Mouse (Mus musculus): ENCODE measurements around the gene Fsd1. TPM values are rescaled to one million over a fixed set of nuclear protein-coding genes. Genes with fewer than 3 reads are reported as not detected.
"Not testable (repeated sequence)": the region's sequence is repeated elsewhere in the genome, so short reads cannot be mapped to it uniquely, and the experiment has no call there.

Fsd1 gene
- polyA plus RNA-seq (2011; ENCODE audit: insufficient read depth, insufficient read length, low read depth, missing spikeins) = 22.0 and 46.7 TPM in 2 replicates

DNA sequence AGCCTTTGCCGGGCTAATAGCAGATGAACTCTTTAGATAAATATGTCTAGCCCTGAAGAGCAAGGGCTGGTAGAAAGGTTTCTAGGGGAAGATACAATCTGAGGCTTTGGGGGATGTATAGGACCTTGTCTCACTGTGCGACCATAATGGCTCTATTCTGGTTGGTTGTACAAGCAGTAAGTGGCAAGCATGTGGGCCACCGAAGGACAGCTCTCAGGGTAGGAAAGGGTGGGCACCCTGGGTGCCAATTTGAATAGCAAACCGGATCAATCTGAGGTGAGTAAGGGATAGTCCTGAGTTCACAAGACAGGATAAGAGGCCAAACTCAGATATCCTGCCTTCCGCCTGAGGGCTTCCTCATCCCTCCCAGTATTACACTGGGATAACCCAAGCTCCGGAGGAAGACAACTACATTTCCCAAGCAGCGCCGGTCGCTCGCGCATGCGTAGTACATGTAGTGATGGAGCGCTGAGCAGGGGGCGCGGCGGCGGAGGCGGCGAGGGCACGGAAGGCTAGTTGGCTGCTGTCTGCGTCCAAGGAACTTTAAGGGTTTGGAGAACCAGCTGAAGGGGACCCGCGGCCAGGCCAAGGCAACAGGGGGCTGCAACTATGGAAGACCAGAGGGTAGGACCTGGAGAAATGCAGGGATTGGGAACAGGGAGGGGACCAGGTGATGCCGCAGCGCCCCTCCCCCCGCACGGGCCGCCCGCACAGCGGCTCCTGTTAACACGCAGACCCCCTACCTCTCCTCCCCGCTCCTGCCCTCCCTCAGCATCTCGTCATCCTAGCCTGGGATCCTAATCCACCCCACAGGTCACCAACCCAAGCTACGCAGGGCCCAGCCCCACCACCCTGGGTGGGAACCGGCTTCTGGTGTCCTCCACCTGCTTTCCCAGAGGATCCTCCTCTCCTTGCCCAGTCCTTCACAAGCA is at the start of gene Fsd1:
Fsd1 (plus strand) TSS at position 480 of the 932 bp plus-strand sequence.
- no peaks in the 10 kb centered on the region for H3K27me3 ChIP-seq (ENCODE audit: control insufficient read depth, insufficient read depth, low read length, poor library complexity, severe bottlenecking)
- H3K4me1 ChIP-seq (ENCODE audit: control insufficient read depth, insufficient read depth, low read length) = no peaks in the 10 kb centered on the region
- no peak within 1 kb of the TSS for H3K27ac ChIP-seq (ENCODE audit: insufficient read depth, low read length)
- TF ChIP-seq CTCF (IDR thresholded peaks at IDR 0.05; ENCODE audit: low read depth, low read length) = no peak
- no peak for TF ChIP-seq EP300 (IDR thresholded peaks at IDR 0.05; ENCODE audit: insufficient read depth, low read depth, low read length)
- no peak for TF ChIP-seq POLR2A (IDR thresholded peaks at IDR 0.05; ENCODE audit: insufficient read depth, low read length)
- H3K36me3 ChIP-seq (ENCODE audit: control insufficient read depth, insufficient read depth, low read length, poor library complexity, severe bottlenecking) = no peaks in the 10 kb centered on the region
- no peaks in the 10 kb centered on the region for H3K9me3 ChIP-seq (replicated peaks; ENCODE audit: control insufficient read depth, insufficient read depth, low read length, poor library complexity, severe bottlenecking)
- peak within 1 kb of the TSS; percentile 72 for H3K4me3 ChIP-seq (ENCODE audit: low read depth, low read length)
- H3K9ac ChIP-seq (ENCODE audit: low read depth, poor library complexity, severe bottlenecking) = peak within 1 kb of the TSS; percentile 17

DNA sequence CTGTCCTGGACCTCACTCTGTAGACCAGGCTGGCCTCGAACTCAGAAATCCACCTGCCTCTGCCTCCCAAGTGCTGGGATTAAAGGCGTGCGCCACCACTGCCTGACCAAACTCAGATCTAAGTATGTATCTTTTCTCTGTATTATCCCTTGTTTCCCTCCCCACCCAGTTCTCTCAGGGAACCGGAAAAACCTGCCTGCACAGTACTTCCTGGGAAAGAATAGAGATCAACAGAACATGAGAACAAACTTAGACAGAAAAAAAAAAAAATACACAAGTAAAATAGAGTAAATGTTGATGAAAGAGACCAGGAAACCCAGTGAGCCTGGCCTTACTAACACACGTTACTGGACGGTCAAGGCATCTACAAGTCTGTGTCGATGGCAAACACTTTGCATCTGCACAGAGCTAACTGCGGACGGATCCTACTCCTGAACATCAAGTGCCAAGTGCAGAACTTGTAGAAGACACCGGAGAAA is 41.9 kb upstream of the Fsd1 start:
- Histone ChIP-seq H3K9ac (ENCODE audit: low read depth, poor library complexity, severe bottlenecking) (peak overlapping the region; percentile 55), H3K27ac (ENCODE audit: insufficient read depth, low read length) (peak overlapping the region; percentile 46), H3K4me3 (ENCODE audit: low read depth, low read length) (peak overlapping the region; percentile 99)
- not testable (repeated sequence) for H3K4me1 ChIP-seq (ENCODE audit: control insufficient read depth, insufficient read depth, low read length); H3K9me3 ChIP-seq (replicated peaks; ENCODE audit: control insufficient read depth, insufficient read depth, low read length, poor library complexity, severe bottlenecking); H3K36me3 ChIP-seq (ENCODE audit: control insufficient read depth, insufficient read depth, low read length, poor library complexity, severe bottlenecking); H3K27me3 ChIP-seq (ENCODE audit: control insufficient read depth, insufficient read depth, low read length, poor library complexity, severe bottlenecking)

DNA sequence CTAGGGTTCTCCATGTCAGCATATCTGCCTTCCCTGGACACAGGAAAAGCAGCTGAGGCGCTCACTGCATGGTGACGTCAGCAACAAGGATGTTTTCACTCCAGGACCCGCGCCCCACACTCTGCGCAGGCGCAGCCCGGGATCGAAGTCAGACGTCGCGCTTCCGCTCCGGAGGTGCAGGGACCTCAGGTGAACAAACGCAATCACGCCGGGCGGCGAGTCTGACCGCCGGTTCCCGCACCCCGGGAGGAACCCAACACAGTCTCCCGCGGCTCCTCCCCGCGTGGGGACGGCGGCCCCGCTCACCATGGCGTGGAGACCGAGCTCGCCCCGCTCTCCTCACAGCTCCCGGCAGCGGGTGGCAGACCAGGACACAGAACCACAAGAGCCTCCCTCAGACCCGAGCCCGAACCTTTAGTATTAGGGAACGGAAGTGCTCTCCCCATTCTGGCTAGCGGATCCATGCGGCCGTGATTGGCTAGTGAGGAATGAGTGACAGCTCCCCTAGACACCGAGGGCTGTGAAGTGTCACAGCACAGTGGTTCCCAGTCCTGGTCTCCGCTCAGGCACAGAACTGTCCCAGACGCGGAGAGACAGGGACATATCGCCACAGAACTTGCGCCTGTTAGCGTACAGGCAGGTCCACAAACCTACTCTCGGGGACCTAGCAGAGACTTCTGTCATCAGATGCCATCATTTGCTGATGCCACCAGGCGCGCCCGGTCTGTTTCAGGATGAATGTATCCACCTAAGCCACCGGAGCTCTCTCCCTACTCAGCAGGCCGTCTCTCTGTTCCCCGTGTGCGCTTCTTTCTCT is 41.2 kb upstream of the Fsd1 start:
- H3K36me3 ChIP-seq (ENCODE audit: control insufficient read depth, insufficient read depth, low read length, poor library complexity, severe bottlenecking); H3K27me3 ChIP-seq (ENCODE audit: control insufficient read depth, insufficient read depth, low read length, poor library complexity, severe bottlenecking); H3K9me3 ChIP-seq (replicated peaks; ENCODE audit: control insufficient read depth, insufficient read depth, low read length, poor library complexity, severe bottlenecking); H3K4me1 ChIP-seq (ENCODE audit: control insufficient read depth, insufficient read depth, low read length): not testable (repeated sequence)
- peak overlapping the region; percentile 99 for H3K4me3 ChIP-seq (ENCODE audit: low read depth, low read length)
- H3K9ac ChIP-seq (ENCODE audit: low read depth, poor library complexity, severe bottlenecking) = peak overlapping the region; percentile 55
- 0 out of 2 replicates have a peak overlapping the region, but pooled peaks have one; percentile 43 for H3K27ac ChIP-seq (ENCODE audit: insufficient read depth, low read length)

DNA sequence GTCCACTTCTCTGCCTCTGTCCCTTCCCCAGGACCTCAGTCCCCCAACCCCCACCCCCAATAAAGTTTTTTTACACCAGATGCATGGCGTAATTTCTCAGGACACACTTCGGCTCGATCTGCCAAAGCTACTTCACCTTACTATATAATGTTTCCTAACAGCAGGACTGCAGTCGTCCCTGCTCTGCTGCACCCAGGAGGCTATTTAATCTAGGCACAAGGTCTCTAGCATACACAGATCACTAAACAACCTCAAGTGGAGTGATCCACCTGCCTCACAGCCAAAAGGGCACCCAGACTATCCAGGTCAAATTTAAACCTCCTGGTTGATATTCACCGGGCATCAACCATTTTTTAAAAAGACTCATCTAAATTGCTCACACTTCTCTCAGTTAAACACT is 40.6 kb upstream of the Fsd1 start:
- Histone ChIP-seq H3K27ac (ENCODE audit: insufficient read depth, low read length) (no peak overlapping the region), H3K9ac (ENCODE audit: low read depth, poor library complexity, severe bottlenecking) (peak overlapping the region; percentile 55), H3K4me3 (ENCODE audit: low read depth, low read length) (peak overlapping the region; percentile 99), H3K9me3 (replicated peaks; ENCODE audit: control insufficient read depth, insufficient read depth, low read length, poor library complexity, severe bottlenecking) (no peaks in the 10 kb centered on the region), H3K4me1 (ENCODE audit: control insufficient read depth, insufficient read depth, low read length) (no peaks in the 10 kb centered on the region), H3K27me3 (ENCODE audit: control insufficient read depth, insufficient read depth, low read length, poor library complexity, severe bottlenecking) (no peaks in the 10 kb centered on the region), H3K36me3 (ENCODE audit: control insufficient read depth, insufficient read depth, low read length, poor library complexity, severe bottlenecking) (no peaks in the 10 kb centered on the region)
- TF ChIP-seq CTCF (IDR thresholded peaks at IDR 0.05; ENCODE audit: low read depth, low read length) (no peak), EP300 (IDR thresholded peaks at IDR 0.05; ENCODE audit: insufficient read depth, low read depth, low read length) (no peak), POLR2A (IDR thresholded peaks at IDR 0.05; ENCODE audit: insufficient read depth, low read length) (no peak)

DNA sequence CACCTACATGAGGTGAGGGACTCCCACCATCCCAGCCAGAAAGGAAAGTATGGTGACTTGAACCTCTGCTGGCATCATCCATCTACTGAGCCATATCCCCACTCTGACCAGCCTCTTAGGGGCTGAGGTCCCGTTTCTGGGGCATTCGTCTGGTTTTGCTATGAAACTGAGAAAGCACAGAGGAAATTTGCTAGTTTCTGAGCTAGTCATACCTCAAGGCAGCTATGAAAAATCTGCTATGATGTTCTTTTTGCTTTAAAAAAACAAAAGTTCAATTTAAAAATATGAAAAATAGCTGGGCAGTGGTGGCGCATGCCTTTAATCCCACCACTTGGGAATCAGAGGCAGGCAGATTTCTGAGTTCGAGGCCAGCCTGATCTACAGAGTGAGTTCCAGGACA is 37.7 kb upstream of the Fsd1 start:
- no peak for TF ChIP-seq EP300 (IDR thresholded peaks at IDR 0.05; ENCODE audit: insufficient read depth, low read depth, low read length)
- TF ChIP-seq CTCF (IDR thresholded peaks at IDR 0.05; ENCODE audit: low read depth, low read length) = no peak
- TF ChIP-seq POLR2A (IDR thresholded peaks at IDR 0.05; ENCODE audit: insufficient read depth, low read length) = no peak
- Histone ChIP-seq H3K9me3 (replicated peaks; ENCODE audit: control insufficient read depth, insufficient read depth, low read length, poor library complexity, severe bottlenecking) (no peaks in the 10 kb centered on the region), H3K27ac (ENCODE audit: insufficient read depth, low read length) (no peak overlapping the region)

DNA sequence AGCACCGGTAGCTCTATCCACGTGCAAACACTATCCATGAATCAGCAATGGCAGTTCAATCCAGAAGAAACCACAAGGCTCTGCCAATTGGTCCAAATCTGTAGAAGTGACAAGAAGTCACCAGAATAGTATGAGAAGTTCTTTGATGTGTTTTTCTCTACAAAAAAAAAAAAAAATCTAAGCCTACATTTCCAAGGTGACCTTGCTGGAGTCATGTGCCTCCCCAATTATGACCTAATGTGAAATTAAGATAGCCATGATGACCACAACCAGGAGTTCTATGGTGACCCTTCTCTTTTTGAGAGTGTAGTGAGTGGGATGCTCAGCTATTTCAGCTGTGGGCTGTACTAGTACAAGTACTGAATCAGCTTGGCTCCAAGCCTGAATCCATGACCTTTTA is 36.9 kb upstream of the Fsd1 start, which contains the start of gene Zfp119b:
Zfp119b (minus strand) TSS at position 101 of the 400 bp plus-strand sequence.
- Histone ChIP-seq H3K36me3 (ENCODE audit: control insufficient read depth, insufficient read depth, low read length, poor library complexity, severe bottlenecking) (no peaks in the 10 kb centered on the region), H3K4me1 (ENCODE audit: control insufficient read depth, insufficient read depth, low read length) (peaks cover 10% of the 10 kb centered on the region), H3K9me3 (replicated peaks; ENCODE audit: control insufficient read depth, insufficient read depth, low read length, poor library complexity, severe bottlenecking) (no peaks in the 10 kb centered on the region), H3K27ac (ENCODE audit: insufficient read depth, low read length) (no peak within 1 kb of the TSS), H3K4me3 (ENCODE audit: low read depth, low read length) (no peak within 1 kb of the TSS), H3K27me3 (ENCODE audit: control insufficient read depth, insufficient read depth, low read length, poor library complexity, severe bottlenecking) (no peaks in the 10 kb centered on the region), H3K9ac (ENCODE audit: low read depth, poor library complexity, severe bottlenecking) (no peak within 1 kb of the TSS)
- TF ChIP-seq EP300 (IDR thresholded peaks at IDR 0.05; ENCODE audit: insufficient read depth, low read depth, low read length) (no peak), CTCF (IDR thresholded peaks at IDR 0.05; ENCODE audit: low read depth, low read length) (no peak), POLR2A (IDR thresholded peaks at IDR 0.05; ENCODE audit: insufficient read depth, low read length) (no peak)

More for the DNA sequence above, 37.7 kb upstream of the Fsd1 start:
- Histone ChIP-seq H3K27me3 (ENCODE audit: control insufficient read depth, insufficient read depth, low read length, poor library complexity, severe bottlenecking) (no peaks in the 10 kb centered on the region), H3K36me3 (ENCODE audit: control insufficient read depth, insufficient read depth, low read length, poor library complexity, severe bottlenecking) (no peaks in the 10 kb centered on the region), H3K4me1 (ENCODE audit: control insufficient read depth, insufficient read depth, low read length) (peaks cover 9% of the 10 kb centered on the region), H3K4me3 (ENCODE audit: low read depth, low read length) (no peak overlapping the region), H3K9ac (ENCODE audit: low read depth, poor library complexity, severe bottlenecking) (no peak overlapping the region)
